Mouse (Mus musculus) MEL (cell line): ENCODE measurements at regions not wholly inside any gene's neighbourhood (a gene's known extent, or its start where the extent isn't known, plus 50 kb on each side); places are given as distances from the start of the nearest gene placed in this dataset.

Source experiments
- DNase-seq: peaks from one replicate; pipeline ENCODE4 v3.0.0; 2011; ENCODE audit warnings: low read depth, low spot score
- H3K27ac ChIP-seq: 2 replicates; pipeline ENCODE4 v1.5.1; 2012; ENCODE audit warnings: low read depth, mild to moderate bottlenecking, control low read depth, low read length, moderate library complexity; ENCODE audit not compliant: control insufficient read depth
- H3K27me3 ChIP-seq, 2 experiments: fragments of 150-350 bp in 1 of 2; sonication (generic) in 1 of 2; 2 replicates each; pipeline ENCODE4 v1.6.1; 2012; ENCODE audit warnings: low read length in 2 of 2, mild to moderate bottlenecking in 2 of 2, improper control_type of control experiment in 1 of 2, moderate library complexity in 1 of 2; ENCODE audit not compliant: insufficient read depth in 2 of 2, control insufficient read depth in 1 of 2
- H3K36me3 ChIP-seq, 2 experiments: 2 replicates each; pipeline ENCODE4 v1.6.1; 2012 to 2014; ENCODE audit warnings: low read length in 2 of 2, improper control_type of control experiment in 1 of 2, inconsistent platforms in 1 of 2, mild to moderate bottlenecking in 1 of 2; ENCODE audit not compliant: insufficient read depth in 2 of 2, control insufficient read depth in 1 of 2
- H3K4me1 ChIP-seq, 2 experiments: fragments of 150-350 bp in 1 of 2; sonication (generic) in 1 of 2; 2 replicates each; pipeline ENCODE4 v1.6.1; 2012; ENCODE audit warnings: low read length in 2 of 2, improper control_type of control experiment in 1 of 2, mild to moderate bottlenecking in 1 of 2; ENCODE audit not compliant: insufficient read depth in 2 of 2, control insufficient read depth in 1 of 2
- H3K4me3 ChIP-seq, 2 experiments: fragments of 150-350 bp in 1 of 2; sonication (generic) in 1 of 2; 2 replicates each; pipeline ENCODE4 v1.5.1; 2012; ENCODE audit warnings: low read depth in 2 of 2, low read length in 2 of 2, mild to moderate bottlenecking in 2 of 2, moderate library complexity in 2 of 2, control low read depth in 1 of 2, improper control_type of control experiment in 1 of 2; ENCODE audit not compliant: control insufficient read depth in 1 of 2, insufficient read depth in 1 of 2
- H3K79me2 ChIP-seq: 2 replicates; pipeline ENCODE4 v1.6.1; 2012; ENCODE audit warnings: mild to moderate bottlenecking, low read length, moderate library complexity; ENCODE audit not compliant: control insufficient read depth, poor library complexity, insufficient read depth
- H3K9ac ChIP-seq: 2 replicates; pipeline ENCODE4 v1.6.1; 2012; ENCODE audit warnings: low read depth, mild to moderate bottlenecking, control low read depth, low read length, moderate library complexity; ENCODE audit not compliant: control insufficient read depth, poor library complexity, severe bottlenecking
- H3K9me3 ChIP-seq: fragments of 150-350 bp; sonication (generic); replicated peaks from 2 replicates; pipeline ENCODE4 v1.6.1; 2012; ENCODE audit warnings: mild to moderate bottlenecking, low read length, improper control_type of control experiment, moderate library complexity; ENCODE audit not compliant: insufficient read depth
- BHLHE40 ChIP-seq: IDR thresholded peaks from 2 replicates; pipeline ENCODE4 v1.6.1; 2012; ENCODE audit warnings: low read depth, mild to moderate bottlenecking, inconsistent platforms, low read length, improper control_type of control experiment, borderline replicate concordance
- CHD1 ChIP-seq: IDR thresholded peaks from 2 replicates; pipeline ENCODE4 v1.6.1; 2012; ENCODE audit warnings: low read depth, mild to moderate bottlenecking, inconsistent platforms, low read length, improper control_type of control experiment
- ELF1 ChIP-seq: IDR thresholded peaks from 2 replicates; pipeline ENCODE4 v1.6.1; 2014; ENCODE audit warnings: low read depth, mild to moderate bottlenecking, inconsistent platforms, low read length, improper control_type of control experiment, moderate library complexity
- EP300 ChIP-seq, 2 experiments: IDR thresholded peaks; 2 replicates each; pipeline ENCODE4 v1.6.1; 2011; ENCODE audit warnings: improper control_type of control experiment in 2 of 2, low read length in 2 of 2, low read depth in 1 of 2, mild to moderate bottlenecking in 1 of 2
- GABPA ChIP-seq: IDR thresholded peaks from 2 replicates; pipeline ENCODE4 v1.6.1; 2012; ENCODE audit warnings: low read depth, mild to moderate bottlenecking, inconsistent platforms, low read length, improper control_type of control experiment, moderate library complexity
- GATA1 ChIP-seq: IDR thresholded peaks from 2 replicates; pipeline ENCODE4 v1.6.1; 2011; ENCODE audit warnings: low read depth, low read length, improper control_type of control experiment
- HCFC1 ChIP-seq: IDR thresholded peaks from 2 replicates; pipeline ENCODE4 v1.6.1; 2012; ENCODE audit warnings: low read depth, mild to moderate bottlenecking, inconsistent platforms, low read length, improper control_type of control experiment, moderate library complexity
- JUND ChIP-seq: IDR thresholded peaks from 2 replicates; pipeline ENCODE4 v1.6.1; 2011; ENCODE audit warnings: low read depth, mild to moderate bottlenecking, improper control_type of control experiment, low read length
- MAZ ChIP-seq: IDR thresholded peaks from 2 replicates; pipeline ENCODE4 v1.6.1; 2012; ENCODE audit warnings: low read depth, mild to moderate bottlenecking, inconsistent platforms, low read length, improper control_type of control experiment
- MXI1 ChIP-seq: IDR thresholded peaks from 2 replicates; pipeline ENCODE4 v1.6.1; 2011; ENCODE audit warnings: mild to moderate bottlenecking, low read depth, low read length, improper control_type of control experiment
- NRF1 ChIP-seq: IDR thresholded peaks from 2 replicates; pipeline ENCODE4 v1.6.1; 2014; ENCODE audit warnings: low read depth, mild to moderate bottlenecking, inconsistent platforms, low read length, improper control_type of control experiment, moderate library complexity; ENCODE audit not compliant: poor library complexity, insufficient read depth, severe bottlenecking
- POLR2AphosphoS5 ChIP-seq: IDR thresholded peaks from 2 replicates; pipeline ENCODE4 v1.6.1; 2012; ENCODE audit warnings: low read depth, borderline replicate concordance, mild to moderate bottlenecking, inconsistent platforms, low read length, moderate library complexity, mixed read lengths
- TAL1 ChIP-seq: IDR thresholded peaks from 2 replicates; pipeline ENCODE4 v1.6.1; 2012; ENCODE audit warnings: mild to moderate bottlenecking, inconsistent platforms, low read length, moderate library complexity, mixed read lengths
- TBP ChIP-seq: IDR thresholded peaks from 2 replicates; pipeline ENCODE4 v1.8.0; 2011; ENCODE audit warnings: low read depth, low read length, improper control_type of control experiment
- UBTF ChIP-seq: IDR thresholded peaks from 2 replicates; pipeline ENCODE4 v1.6.1; 2012; ENCODE audit warnings: low read depth, mild to moderate bottlenecking, inconsistent platforms, low read length, improper control_type of control experiment, moderate library complexity, borderline replicate concordance; ENCODE audit not compliant: insufficient read depth
- USF2 ChIP-seq, 2 experiments: IDR thresholded peaks; 2 replicates each; pipeline ENCODE4 v1.6.1; 2011 to 2012; ENCODE audit warnings: improper control_type of control experiment in 2 of 2, low read length in 2 of 2, borderline replicate concordance in 1 of 2, inconsistent platforms in 1 of 2, low read depth in 1 of 2, mild to moderate bottlenecking in 1 of 2; ENCODE audit not compliant: insufficient read depth in 1 of 2
- ZC3H11A ChIP-seq: IDR thresholded peaks from 2 replicates; pipeline ENCODE4 v1.6.1; 2012; ENCODE audit warnings: low read depth, mild to moderate bottlenecking, inconsistent platforms, low read length, improper control_type of control experiment

GRCm38 (mm10) chr11:18582781-18583161, 436.0 kb downstream of the Meis1 start:
- no peak overlapping the region for H3K4me3 ChIP-seq
- TF ChIP-seq TBP (no peak), CHD1 (no peak), NRF1 (no peak), HCFC1 (no peak), USF2 (IDR thresholded peaks at IDR 0.05; ENCODE audit: borderline replicate concordance in 1 of 2, insufficient read depth in 1 of 2, low read depth in 1 of 2, low read length in 2 of 2) (no peak), GABPA (no peak), EP300 (IDR thresholded peaks at IDR 0.05; ENCODE audit: low read depth in 1 of 2, low read length in 2 of 2) (no peak), UBTF (no peak), MAZ (no peak), GATA1 (no peak), ELF1 (no peak), MXI1 (no peak)
- DNase-seq = no peak
- H3K27ac ChIP-seq = no peak overlapping the region
- H3K9ac ChIP-seq = no peak overlapping the region
- no peaks in the 10 kb centered on the region for H3K9me3 ChIP-seq
- no peaks in the 10 kb centered on the region for H3K79me2 ChIP-seq
- no peaks in the 10 kb centered on the region for H3K4me1 ChIP-seq
- H3K27me3 ChIP-seq = no peaks in the 10 kb centered on the region
- no peaks in the 10 kb centered on the region for H3K36me3 ChIP-seq

- no peak overlapping the region for H3K9ac ChIP-seq
- TF ChIP-seq JUND = no peak
- TF ChIP-seq POLR2AphosphoS5 = no peak
- no peak for TF ChIP-seq NRF1
- TF ChIP-seq BHLHE40 = no peak
- TF ChIP-seq ZC3H11A = no peak
- TF ChIP-seq TAL1 = no peak
- no peaks in the 10 kb centered on the region for H3K79me2 ChIP-seq
- no peaks in the 10 kb centered on the region for H3K9me3 ChIP-seq
- no peak overlapping the region for H3K27ac ChIP-seq
- H3K4me1 ChIP-seq = no peaks in the 10 kb centered on the region
- no peaks in the 10 kb centered on the region for H3K36me3 ChIP-seq
- no peak overlapping the region for H3K4me3 ChIP-seq
- no peaks in the 10 kb centered on the region; a peak in 1 of 4 replicates for H3K27me3 ChIP-seq
- no peak for DNase-seq
Observed at GRCm38 (mm10) chr11:18581997-18582780, 436.6 kb downstream of the Meis1 start.
